Mouse (Mus musculus): ENCODE data around the gene Gpd1. TPM values are rescaled to one million over a fixed set of nuclear protein-coding genes. Genes with fewer than 3 reads are reported as not detected.

The Gpd1 gene
- polyA plus RNA-seq, 1 experiment: 108 TPM

DNA sequence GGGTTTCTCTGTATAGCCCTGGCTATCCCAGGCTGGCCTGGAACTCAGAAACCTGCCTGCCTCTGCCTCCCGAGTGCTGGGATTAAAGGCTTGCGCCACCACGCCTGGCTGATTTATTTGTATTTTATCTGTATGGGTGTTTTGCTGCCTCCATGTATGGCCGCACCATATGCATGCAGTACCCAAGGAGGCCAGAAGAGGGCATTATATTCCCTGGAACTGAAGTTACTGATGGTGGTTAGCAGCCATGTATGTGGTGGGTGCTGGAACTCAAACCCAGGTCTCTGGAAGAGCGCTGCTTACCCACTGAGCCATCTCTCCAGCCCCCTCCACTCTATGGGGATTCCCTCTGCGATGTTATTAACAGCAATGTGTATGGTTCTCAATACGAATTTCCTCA, 34.4 kb upstream of the Gpd1 start:
- TF ChIP-seq CTCF (IDR thresholded peaks at IDR 0.05; ENCODE audit: borderline replicate concordance, control insufficient read depth, extremely low read depth, insufficient read depth, low read length, poor library complexity) (no peak), POLR2A (IDR thresholded peaks at IDR 0.05; ENCODE audit: control insufficient read depth, extremely low read depth, insufficient read depth, low read length, poor library complexity) (no peak)
- Histone ChIP-seq H3K4me1 (replicated peaks; ENCODE audit: control insufficient read depth, insufficient read depth, low read length) (no peaks in the 10 kb centered on the region), H3K36me3 (ENCODE audit: control insufficient read depth, insufficient read depth, low read length) (no peaks in the 10 kb centered on the region), H3K27me3 (ENCODE audit: control insufficient read depth, insufficient read depth, low read length) (no peaks in the 10 kb centered on the region), H3K27ac (ENCODE audit: control insufficient read depth, insufficient read depth, low read length) (no peak overlapping the region), H3K4me3 (ENCODE audit: control insufficient read depth, insufficient read depth, low read length) (no peak overlapping the region)
- DNase-seq: peak; percentile 32
- WGBS: 94% methylated on average over 7 of the region's 7 CpGs

DNA sequence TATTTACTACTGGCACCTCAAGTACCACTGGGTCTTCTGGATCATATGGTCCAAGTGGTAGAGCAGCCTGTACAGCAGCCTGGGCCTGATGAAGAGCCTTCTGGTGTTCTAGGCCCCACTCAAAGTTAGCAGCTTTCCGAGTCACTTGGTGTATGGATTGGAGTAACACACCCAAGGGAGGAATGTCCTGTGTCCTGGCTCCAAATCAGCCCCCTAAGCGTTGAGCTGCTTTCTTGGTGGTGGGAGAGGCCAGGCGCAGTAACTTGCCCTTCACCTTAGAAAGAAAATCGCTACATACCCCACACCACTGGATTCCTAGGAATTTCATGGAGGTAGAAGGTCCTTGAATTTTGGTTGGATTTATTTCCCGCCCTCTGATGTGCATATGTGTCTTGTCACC, 33.2 kb upstream of the Gpd1 start:
- Histone ChIP-seq H3K4me1 (replicated peaks; ENCODE audit: control insufficient read depth, insufficient read depth, low read length) (no peaks in the 10 kb centered on the region), H3K27ac (ENCODE audit: control insufficient read depth, insufficient read depth, low read length) (no peak overlapping the region), H3K36me3 (ENCODE audit: control insufficient read depth, insufficient read depth, low read length) (no peaks in the 10 kb centered on the region), H3K4me3 (ENCODE audit: control insufficient read depth, insufficient read depth, low read length) (no peak overlapping the region), H3K27me3 (ENCODE audit: control insufficient read depth, insufficient read depth, low read length) (no peaks in the 10 kb centered on the region)
- 97% methylated on average over 5 of the region's 5 CpGs for WGBS
- no peak for DNase-seq
- TF ChIP-seq CTCF (IDR thresholded peaks at IDR 0.05; ENCODE audit: borderline replicate concordance, control insufficient read depth, extremely low read depth, insufficient read depth, low read length, poor library complexity) (no peak), POLR2A (IDR thresholded peaks at IDR 0.05; ENCODE audit: control insufficient read depth, extremely low read depth, insufficient read depth, low read length, poor library complexity) (no peak)

GRCm38 (mm10) chr15:99688712-99689111, 28.6 kb upstream of the Gpd1 start:
- Histone ChIP-seq H3K4me1 (replicated peaks; ENCODE audit: control insufficient read depth, insufficient read depth, low read length) (no peaks in the 10 kb centered on the region), H3K4me3 (ENCODE audit: control insufficient read depth, insufficient read depth, low read length) (no peak overlapping the region), H3K27ac (ENCODE audit: control insufficient read depth, insufficient read depth, low read length) (no peak overlapping the region), H3K36me3 (ENCODE audit: control insufficient read depth, insufficient read depth, low read length) (no peaks in the 10 kb centered on the region), H3K27me3 (ENCODE audit: control insufficient read depth, insufficient read depth, low read length) (no peaks in the 10 kb centered on the region)
- TF ChIP-seq CTCF (IDR thresholded peaks at IDR 0.05; ENCODE audit: borderline replicate concordance, control insufficient read depth, extremely low read depth, insufficient read depth, low read length, poor library complexity): peak; percentile 72; the same call in 1 of the 2 replicates
- TF ChIP-seq POLR2A (IDR thresholded peaks at IDR 0.05; ENCODE audit: control insufficient read depth, extremely low read depth, insufficient read depth, low read length, poor library complexity): no peak
- DNase-seq: peak; percentile 27
- WGBS: 5% methylated on average over 4 of the region's 4 CpGs

GRCm38 (mm10) chr15:99690924-99691323, 26.4 kb upstream of the Gpd1 start:
- WGBS: 31% methylated on average over 4 of the region's 4 CpGs

DNA sequence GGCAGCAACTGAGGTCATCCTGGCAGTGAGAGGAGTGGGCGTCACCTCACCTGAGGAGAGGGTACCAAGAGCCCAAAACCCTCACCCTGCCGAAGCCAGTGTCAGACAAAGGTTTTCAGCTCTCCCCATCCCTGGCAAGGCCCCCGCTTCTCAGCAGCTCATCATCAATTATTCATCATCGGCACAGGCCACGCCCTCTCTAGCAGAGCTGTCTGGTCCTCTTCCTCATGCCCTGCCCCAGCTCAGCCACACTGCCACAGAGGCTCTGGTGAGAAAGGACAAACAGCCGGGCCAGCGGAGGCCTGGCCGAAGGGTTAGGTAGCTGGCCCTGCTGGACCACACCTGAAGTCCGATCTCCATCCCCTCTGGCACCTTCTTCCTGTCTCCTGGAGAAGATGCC, 25.3 kb upstream of the Gpd1 start:
- no peaks in the 10 kb centered on the region for H3K27me3 ChIP-seq (ENCODE audit: control insufficient read depth, insufficient read depth, low read length)
- no peak for TF ChIP-seq CTCF (IDR thresholded peaks at IDR 0.05; ENCODE audit: borderline replicate concordance, control insufficient read depth, extremely low read depth, insufficient read depth, low read length, poor library complexity)
- no peak for TF ChIP-seq POLR2A (IDR thresholded peaks at IDR 0.05; ENCODE audit: control insufficient read depth, extremely low read depth, insufficient read depth, low read length, poor library complexity)
- 59% methylated on average over 9 of the region's 9 CpGs for WGBS

More at GRCm38 (mm10) chr15:99690924-99691323, 26.4 kb upstream of the Gpd1 start:
- Histone ChIP-seq H3K27me3 (ENCODE audit: control insufficient read depth, insufficient read depth, low read length) (no peaks in the 10 kb centered on the region), H3K27ac (ENCODE audit: control insufficient read depth, insufficient read depth, low read length) (no peak overlapping the region), H3K4me1 (replicated peaks; ENCODE audit: control insufficient read depth, insufficient read depth, low read length) (no peaks in the 10 kb centered on the region), H3K4me3 (ENCODE audit: control insufficient read depth, insufficient read depth, low read length) (no peak overlapping the region), H3K36me3 (ENCODE audit: control insufficient read depth, insufficient read depth, low read length) (no peaks in the 10 kb centered on the region)
- TF ChIP-seq POLR2A (IDR thresholded peaks at IDR 0.05; ENCODE audit: control insufficient read depth, extremely low read depth, insufficient read depth, low read length, poor library complexity) (no peak), CTCF (IDR thresholded peaks at IDR 0.05; ENCODE audit: borderline replicate concordance, control insufficient read depth, extremely low read depth, insufficient read depth, low read length, poor library complexity) (no peak)
- DNase-seq: no peak

DNA sequence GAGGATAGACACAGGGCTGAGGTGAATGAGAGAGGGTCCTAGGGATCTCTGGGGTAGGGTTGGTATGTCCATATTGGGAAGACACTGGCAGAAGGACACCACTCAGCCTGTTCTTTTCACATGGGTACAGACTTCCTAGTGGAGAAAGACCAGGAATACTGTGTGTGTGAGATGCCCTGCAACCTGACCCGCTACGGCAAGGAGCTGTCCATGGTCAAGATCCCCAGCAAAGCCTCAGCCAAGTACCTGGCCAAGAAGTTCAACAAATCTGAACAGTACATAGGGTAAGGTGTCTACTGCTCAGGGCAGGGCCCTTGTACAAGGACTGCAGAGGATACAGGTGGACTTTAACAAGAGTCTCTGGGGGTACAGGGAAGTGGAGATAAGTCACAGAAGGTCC, 20.0 kb upstream of the Gpd1 start:
- no peak for TF ChIP-seq CTCF (IDR thresholded peaks at IDR 0.05; ENCODE audit: borderline replicate concordance, control insufficient read depth, extremely low read depth, insufficient read depth, low read length, poor library complexity)
- TF ChIP-seq POLR2A (IDR thresholded peaks at IDR 0.05; ENCODE audit: control insufficient read depth, extremely low read depth, insufficient read depth, low read length, poor library complexity): no peak
- WGBS: 60% methylated on average over 2 of the region's 2 CpGs
- H3K4me3 ChIP-seq (ENCODE audit: control insufficient read depth, insufficient read depth, low read length): no peak overlapping the region
- no peak for DNase-seq
- H3K4me1 ChIP-seq (replicated peaks; ENCODE audit: control insufficient read depth, insufficient read depth, low read length): peaks cover 4% of the 10 kb centered on the region
- H3K27me3 ChIP-seq (ENCODE audit: control insufficient read depth, insufficient read depth, low read length): no peaks in the 10 kb centered on the region
- H3K36me3 ChIP-seq (ENCODE audit: control insufficient read depth, insufficient read depth, low read length): no peaks in the 10 kb centered on the region
- H3K27ac ChIP-seq (ENCODE audit: control insufficient read depth, insufficient read depth, low read length): no peak overlapping the region

More for the DNA sequence above, 25.3 kb upstream of the Gpd1 start:
- DNase-seq: no peak
- Histone ChIP-seq H3K27ac (ENCODE audit: control insufficient read depth, insufficient read depth, low read length) (no peak overlapping the region), H3K4me3 (ENCODE audit: control insufficient read depth, insufficient read depth, low read length) (no peak overlapping the region), H3K36me3 (ENCODE audit: control insufficient read depth, insufficient read depth, low read length) (no peaks in the 10 kb centered on the region), H3K4me1 (replicated peaks; ENCODE audit: control insufficient read depth, insufficient read depth, low read length) (no peaks in the 10 kb centered on the region)

DNA sequence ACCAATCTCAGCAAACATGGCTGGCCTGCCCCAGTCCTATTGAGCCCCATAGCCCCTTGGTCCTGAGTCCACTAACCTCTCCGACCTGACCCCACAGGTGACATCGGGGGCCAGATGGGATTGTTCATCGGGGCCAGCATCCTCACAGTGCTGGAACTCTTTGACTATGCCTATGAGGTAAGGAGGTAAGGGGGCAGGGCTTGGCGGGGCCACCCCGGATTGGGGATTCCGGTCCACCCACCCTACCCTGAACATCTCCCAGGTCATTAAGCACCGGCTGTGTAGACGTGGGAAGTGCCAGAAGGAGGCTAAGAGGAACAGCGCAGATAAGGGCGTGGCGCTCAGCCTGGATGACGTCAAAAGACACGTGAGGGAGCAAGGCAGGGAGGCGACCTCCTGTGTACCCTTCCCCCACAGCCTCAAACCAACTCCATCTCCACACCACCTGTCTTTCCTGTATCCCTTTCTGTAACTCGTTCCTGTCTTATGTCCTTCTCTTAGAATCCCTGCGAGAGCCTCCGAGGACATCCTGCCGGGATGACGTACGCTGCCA, 18.7 kb upstream of the Gpd1 start:
- H3K4me3 ChIP-seq (ENCODE audit: control insufficient read depth, insufficient read depth, low read length): no peak overlapping the region
- TF ChIP-seq CTCF (IDR thresholded peaks at IDR 0.05; ENCODE audit: borderline replicate concordance, control insufficient read depth, extremely low read depth, insufficient read depth, low read length, poor library complexity): no peak
- TF ChIP-seq POLR2A (IDR thresholded peaks at IDR 0.05; ENCODE audit: control insufficient read depth, extremely low read depth, insufficient read depth, low read length, poor library complexity): no peak
- H3K36me3 ChIP-seq (ENCODE audit: control insufficient read depth, insufficient read depth, low read length): no peaks in the 10 kb centered on the region
- no peaks in the 10 kb centered on the region for H3K27me3 ChIP-seq (ENCODE audit: control insufficient read depth, insufficient read depth, low read length)
- no peak for DNase-seq
- WGBS: 51% methylated on average over 20 of the region's 20 CpGs
- H3K27ac ChIP-seq (ENCODE audit: control insufficient read depth, insufficient read depth, low read length): no peak overlapping the region
- H3K4me1 ChIP-seq (replicated peaks; ENCODE audit: control insufficient read depth, insufficient read depth, low read length): peaks cover 11% of the 10 kb centered on the region

All from thymus, adult 2 months (tissue).